Mouse (Mus musculus): ENCODE data around the gene Agps. TPM values are rescaled to one million over a fixed set of nuclear protein-coding genes. Genes with fewer than 3 reads are reported as not detected.

Agps gene
- polyA plus RNA-seq, 1 experiment from 2014 or later: 30.0 TPM

GRCm38 (mm10) chr2:75798434-75798970 lies 33.5 kb upstream of the Agps start:
- Histone ChIP-seq H3K27ac (replicated peaks in 1 of 2; ENCODE audit: control insufficient read depth in 1 of 2, insufficient read depth in 1 of 2, low read depth in 2 of 2, low read length in 2 of 2) (no peak overlapping the region), H3K36me3 (ENCODE audit: control insufficient read depth, insufficient read depth, low read length) (no peaks in the 10 kb centered on the region), H3K9me3 (ENCODE audit: control insufficient read depth, low read length) (no peaks in the 10 kb centered on the region), H3K9ac (ENCODE audit: low read length) (no peak overlapping the region), H3K4me2 (ENCODE audit: low read length) (no peak overlapping the region), H3K4me1 (ENCODE audit: control insufficient read depth in 2 of 2, insufficient read depth in 2 of 2, low read length in 2 of 2) (no peaks in the 10 kb centered on the region), H3K4me3 (ENCODE audit: control insufficient read depth in 1 of 2, insufficient read depth in 1 of 2, low read depth in 1 of 2, low read length in 2 of 2) (no peak overlapping the region), H3K27me3 (ENCODE audit: control insufficient read depth, insufficient read depth, low read length) (no peaks in the 10 kb centered on the region)
- WGBS: 73% methylated on average over 4 of the region's 4 CpGs
- no peak for ATAC-seq (ENCODE audit: insufficient number of reproducible peaks, insufficient read depth, low FRiP score, low read depth)

DNA sequence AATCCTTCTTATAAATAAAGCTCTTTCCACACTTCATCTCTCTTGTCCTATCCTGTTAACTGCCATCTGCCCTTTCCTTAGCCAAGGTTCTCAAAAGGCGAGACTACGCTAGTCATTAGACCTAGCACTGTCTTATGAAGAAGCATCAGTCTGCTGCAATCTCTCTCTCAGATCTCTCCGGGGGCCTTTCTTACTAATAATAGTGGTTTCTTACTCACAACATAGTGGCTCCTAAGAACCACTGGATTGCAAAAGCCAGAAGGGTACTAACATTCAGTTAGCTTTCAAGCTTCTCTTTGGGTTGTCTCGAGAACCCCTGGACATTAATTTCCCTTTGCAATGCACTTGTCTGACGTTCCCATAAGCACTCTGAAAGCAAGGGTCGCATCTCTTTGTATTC lies 26.2 kb upstream of the Agps start:
- Histone ChIP-seq H3K9me3 (ENCODE audit: control insufficient read depth, low read length) (no peaks in the 10 kb centered on the region), H3K4me3 (ENCODE audit: control insufficient read depth in 1 of 2, insufficient read depth in 1 of 2, low read depth in 1 of 2, low read length in 2 of 2) (no peak overlapping the region), H3K36me3 (ENCODE audit: control insufficient read depth, insufficient read depth, low read length) (no peaks in the 10 kb centered on the region), H3K27ac (replicated peaks in 1 of 2; ENCODE audit: control insufficient read depth in 1 of 2, insufficient read depth in 1 of 2, low read depth in 2 of 2, low read length in 2 of 2) (no peak overlapping the region), H3K4me1 (ENCODE audit: control insufficient read depth in 2 of 2, insufficient read depth in 2 of 2, low read length in 2 of 2) (no peaks in the 10 kb centered on the region), H3K4me2 (ENCODE audit: low read length) (no peak overlapping the region), H3K9ac (ENCODE audit: low read length) (no peak overlapping the region), H3K27me3 (ENCODE audit: control insufficient read depth, insufficient read depth, low read length) (no peaks in the 10 kb centered on the region)
- WGBS: 87% methylated on average over 6 of the region's 6 CpGs
- no peak for ATAC-seq (ENCODE audit: insufficient number of reproducible peaks, insufficient read depth, low FRiP score, low read depth)

DNA sequence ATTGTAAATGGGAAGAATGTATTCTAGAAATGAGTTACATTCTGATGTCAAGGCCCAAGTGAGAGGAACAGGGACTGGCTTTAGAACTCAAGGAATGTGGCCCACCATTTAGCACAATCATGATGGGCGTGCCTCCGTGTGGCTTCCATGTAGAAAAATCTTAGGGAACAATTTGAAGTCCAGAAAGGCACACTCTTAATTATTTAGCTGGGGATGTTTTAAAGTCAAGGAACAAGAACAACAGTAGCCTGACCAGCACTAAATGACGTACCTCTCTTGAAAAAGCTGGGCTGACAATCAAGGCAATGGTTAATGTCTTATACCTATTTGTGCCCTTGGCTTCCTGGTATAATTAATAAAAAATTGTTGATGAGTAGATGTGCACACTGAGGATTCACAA lies 25.1 kb upstream of the Agps start:
- no peak for ATAC-seq (ENCODE audit: insufficient number of reproducible peaks, insufficient read depth, low FRiP score, low read depth)
- H3K27ac ChIP-seq (replicated peaks in 1 of 2; ENCODE audit: control insufficient read depth in 1 of 2, insufficient read depth in 1 of 2, low read depth in 2 of 2, low read length in 2 of 2): no peak overlapping the region
- no peaks in the 10 kb centered on the region for H3K27me3 ChIP-seq (ENCODE audit: control insufficient read depth, insufficient read depth, low read length)
- H3K36me3 ChIP-seq (ENCODE audit: control insufficient read depth, insufficient read depth, low read length): no peaks in the 10 kb centered on the region
- 94% methylated on average over 3 of the region's 3 CpGs for WGBS
- no peaks in the 10 kb centered on the region for H3K9me3 ChIP-seq (ENCODE audit: control insufficient read depth, low read length)
- H3K4me2 ChIP-seq (ENCODE audit: low read length): no peak overlapping the region
- H3K4me1 ChIP-seq (ENCODE audit: control insufficient read depth in 2 of 2, insufficient read depth in 2 of 2, low read length in 2 of 2): no peaks in the 10 kb centered on the region
- H3K9ac ChIP-seq (ENCODE audit: low read length): no peak overlapping the region
- H3K4me3 ChIP-seq (ENCODE audit: control insufficient read depth in 1 of 2, insufficient read depth in 1 of 2, low read depth in 1 of 2, low read length in 2 of 2): no peak overlapping the region

DNA sequence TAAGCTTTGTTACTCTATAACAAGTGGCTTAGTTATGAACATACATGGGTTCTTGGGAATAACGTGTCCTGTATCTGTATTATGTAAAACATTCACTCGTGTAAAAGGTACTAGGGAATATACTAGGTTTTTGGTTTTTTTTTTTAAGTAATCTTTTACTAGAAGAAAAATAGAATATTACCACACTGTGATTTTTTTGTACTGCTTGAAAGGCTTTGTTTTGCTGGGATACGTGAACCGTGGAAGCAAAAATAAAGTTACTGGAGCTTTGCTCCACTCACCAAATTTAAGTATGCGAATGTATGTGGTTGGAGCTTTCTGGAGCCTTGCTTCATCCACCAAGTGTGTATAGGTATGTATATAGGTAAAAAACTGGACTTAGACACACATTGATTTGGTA lies 24.5 kb upstream of the Agps start:
- no peak overlapping the region for H3K9ac ChIP-seq (ENCODE audit: low read length)
- H3K4me2 ChIP-seq (ENCODE audit: low read length): no peak overlapping the region
- no peaks in the 10 kb centered on the region for H3K27me3 ChIP-seq (ENCODE audit: control insufficient read depth, insufficient read depth, low read length)
- ATAC-seq (ENCODE audit: insufficient number of reproducible peaks, insufficient read depth, low FRiP score, low read depth): no peak
- no peaks in the 10 kb centered on the region for H3K9me3 ChIP-seq (ENCODE audit: control insufficient read depth, low read length)
- H3K4me1 ChIP-seq (ENCODE audit: control insufficient read depth in 2 of 2, insufficient read depth in 2 of 2, low read length in 2 of 2): no peaks in the 10 kb centered on the region
- H3K36me3 ChIP-seq (ENCODE audit: control insufficient read depth, insufficient read depth, low read length): no peaks in the 10 kb centered on the region
- 93% methylated on average over 5 of the region's 5 CpGs for WGBS
- no peak overlapping the region for H3K27ac ChIP-seq (replicated peaks in 1 of 2; ENCODE audit: control insufficient read depth in 1 of 2, insufficient read depth in 1 of 2, low read depth in 2 of 2, low read length in 2 of 2)
- H3K4me3 ChIP-seq (ENCODE audit: control insufficient read depth in 1 of 2, insufficient read depth in 1 of 2, low read depth in 1 of 2, low read length in 2 of 2): no peak overlapping the region

GRCm38 (mm10) chr2:75814880-75815279 lies 17.1 kb upstream of the Agps start:
- WGBS: 79% methylated on average over 13 of the region's 13 CpGs
- Histone ChIP-seq H3K9me3 (ENCODE audit: control insufficient read depth, low read length) (no peaks in the 10 kb centered on the region), H3K36me3 (ENCODE audit: control insufficient read depth, insufficient read depth, low read length) (no peaks in the 10 kb centered on the region), H3K9ac (ENCODE audit: low read length) (no peak overlapping the region), H3K4me1 (ENCODE audit: control insufficient read depth in 2 of 2, insufficient read depth in 2 of 2, low read length in 2 of 2) (no peaks in the 10 kb centered on the region), H3K27ac (replicated peaks in 1 of 2; ENCODE audit: control insufficient read depth in 1 of 2, insufficient read depth in 1 of 2, low read depth in 2 of 2, low read length in 2 of 2) (no peak overlapping the region), H3K27me3 (ENCODE audit: control insufficient read depth, insufficient read depth, low read length) (no peaks in the 10 kb centered on the region), H3K4me2 (ENCODE audit: low read length) (no peak overlapping the region), H3K4me3 (ENCODE audit: control insufficient read depth in 1 of 2, insufficient read depth in 1 of 2, low read depth in 1 of 2, low read length in 2 of 2) (no peak overlapping the region)
- no peak for ATAC-seq (ENCODE audit: insufficient number of reproducible peaks, insufficient read depth, low FRiP score, low read depth)

GRCm38 (mm10) chr2:75815521-75815920 lies 16.5 kb upstream of the Agps start:
- Histone ChIP-seq H3K4me3 (ENCODE audit: control insufficient read depth in 1 of 2, insufficient read depth in 1 of 2, low read depth in 1 of 2, low read length in 2 of 2) (no peak overlapping the region), H3K4me2 (ENCODE audit: low read length) (no peak overlapping the region), H3K27me3 (ENCODE audit: control insufficient read depth, insufficient read depth, low read length) (no peaks in the 10 kb centered on the region), H3K4me1 (ENCODE audit: control insufficient read depth in 2 of 2, insufficient read depth in 2 of 2, low read length in 2 of 2) (no peaks in the 10 kb centered on the region), H3K36me3 (ENCODE audit: control insufficient read depth, insufficient read depth, low read length) (no peaks in the 10 kb centered on the region), H3K27ac (replicated peaks in 1 of 2; ENCODE audit: control insufficient read depth in 1 of 2, insufficient read depth in 1 of 2, low read depth in 2 of 2, low read length in 2 of 2) (no peak overlapping the region), H3K9me3 (ENCODE audit: control insufficient read depth, low read length) (no peaks in the 10 kb centered on the region), H3K9ac (ENCODE audit: low read length) (no peak overlapping the region)
- no peak for ATAC-seq (ENCODE audit: insufficient number of reproducible peaks, insufficient read depth, low FRiP score, low read depth)
- 66% methylated on average over 8 of the region's 8 CpGs for WGBS

DNA sequence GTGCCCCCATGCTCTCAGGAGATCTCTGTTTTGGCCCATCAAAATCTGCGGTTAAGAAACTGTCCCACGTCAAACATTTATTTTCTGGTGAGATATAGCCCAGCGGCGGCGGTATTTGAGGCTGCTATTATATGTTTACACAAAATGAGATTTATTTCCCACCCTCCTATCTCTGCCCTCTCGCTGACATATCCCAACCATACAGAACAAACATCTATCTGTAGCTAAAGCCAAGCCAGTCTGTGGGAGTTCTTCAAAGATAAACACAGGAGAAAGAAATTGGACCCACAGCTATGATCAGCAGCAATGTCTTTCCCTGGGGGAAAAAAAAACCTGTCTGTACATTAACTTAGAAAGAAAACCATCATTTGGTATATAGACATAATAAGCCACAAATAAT lies 15.3 kb upstream of the Agps start:
- Histone ChIP-seq H3K36me3 (ENCODE audit: control insufficient read depth, insufficient read depth, low read length) (no peaks in the 10 kb centered on the region), H3K9me3 (ENCODE audit: control insufficient read depth, low read length) (no peaks in the 10 kb centered on the region), H3K4me2 (ENCODE audit: low read length) (no peak overlapping the region), H3K27me3 (ENCODE audit: control insufficient read depth, insufficient read depth, low read length) (no peaks in the 10 kb centered on the region), H3K4me3 (ENCODE audit: control insufficient read depth in 1 of 2, insufficient read depth in 1 of 2, low read depth in 1 of 2, low read length in 2 of 2) (no peak overlapping the region), H3K9ac (ENCODE audit: low read length) (no peak overlapping the region), H3K4me1 (ENCODE audit: control insufficient read depth in 2 of 2, insufficient read depth in 2 of 2, low read length in 2 of 2) (no peaks in the 10 kb centered on the region), H3K27ac (replicated peaks in 1 of 2; ENCODE audit: control insufficient read depth in 1 of 2, insufficient read depth in 1 of 2, low read depth in 2 of 2, low read length in 2 of 2) (no peak overlapping the region)
- 69% methylated on average over 6 of the region's 6 CpGs for WGBS
- ATAC-seq (ENCODE audit: insufficient number of reproducible peaks, insufficient read depth, low FRiP score, low read depth): no peak

- Histone ChIP-seq H3K4me2 (ENCODE audit: low read length) (no peak overlapping the region), H3K9me3 (ENCODE audit: control insufficient read depth, low read length) (no peaks in the 10 kb centered on the region), H3K27ac (replicated peaks in 1 of 2; ENCODE audit: control insufficient read depth in 1 of 2, insufficient read depth in 1 of 2, low read depth in 2 of 2, low read length in 2 of 2) (no peak overlapping the region), H3K9ac (ENCODE audit: low read length) (no peak overlapping the region), H3K4me3 (ENCODE audit: control insufficient read depth in 1 of 2, insufficient read depth in 1 of 2, low read depth in 1 of 2, low read length in 2 of 2) (no peak overlapping the region), H3K4me1 (ENCODE audit: control insufficient read depth in 2 of 2, insufficient read depth in 2 of 2, low read length in 2 of 2) (no peaks in the 10 kb centered on the region), H3K27me3 (ENCODE audit: control insufficient read depth, insufficient read depth, low read length) (no peaks in the 10 kb centered on the region), H3K36me3 (ENCODE audit: control insufficient read depth, insufficient read depth, low read length) (no peaks in the 10 kb centered on the region)
- WGBS: 78% methylated on average over 7 of the region's 7 CpGs
- no peak for ATAC-seq (ENCODE audit: insufficient number of reproducible peaks, insufficient read depth, low FRiP score, low read depth)
Measured at GRCm38 (mm10) chr2:75818719-75819118, 13.3 kb upstream of the Agps start.

Data from heart, embryonic 14.5 days (tissue).